Mouse (Mus musculus) brain, embryonic 14.5 days (tissue): Measurements from ENCODE around the gene Atp6ap1.

Experiments used
- CTCF ChIP-seq: fragments of 200-500 bp; IDR thresholded peaks from 2 replicates; pipeline ENCODE4 v1.5.1; 2012; ENCODE audit warnings: inconsistent platforms, mild to moderate bottlenecking, moderate library complexity, borderline replicate concordance; ENCODE audit not compliant: insufficient read depth, insufficient read length; ENCODE audit errors: extremely low read depth
- POLR2A ChIP-seq: fragments of 200-500 bp; IDR thresholded peaks from 2 replicates; pipeline ENCODE4 v1.6.1; 2012; ENCODE audit warnings: mild to moderate bottlenecking, inconsistent platforms, borderline replicate concordance; ENCODE audit not compliant: poor library complexity, insufficient read depth, insufficient read length, severe bottlenecking; ENCODE audit errors: extremely low read depth

DNA sequence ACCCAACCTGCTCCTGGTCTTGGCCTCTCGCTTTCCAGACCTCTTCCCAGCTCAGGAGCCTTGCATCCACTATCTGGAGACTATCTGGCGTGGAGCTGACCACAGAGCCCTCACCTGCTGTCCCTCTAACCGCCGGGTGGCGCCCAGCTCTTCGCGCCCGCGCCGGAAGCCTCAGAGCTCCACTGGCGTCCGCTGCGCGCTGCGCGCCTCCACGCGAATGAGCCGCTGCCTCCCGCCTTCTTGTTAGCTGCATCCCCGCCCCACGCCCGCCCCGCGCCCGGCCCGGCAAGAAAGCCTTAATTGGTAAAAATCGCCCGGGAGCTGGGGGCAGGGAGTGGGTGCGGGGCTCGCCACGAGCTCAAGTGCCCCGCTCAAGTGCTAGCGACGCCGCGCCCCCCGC is 47.3 kb upstream of the Atp6ap1 start, which contains the start of gene Flna:
- peak; percentile 33; the same call in 1 of the 2 replicates for TF ChIP-seq CTCF
- TF ChIP-seq POLR2A, result 0 out of 2 replicates have a peak, but pooled peaks have one; percentile 7
